In genomic region chr13:81629395-81629794, GRCm38 (mm10) we compare ENCODE assay signal across 14 mouse cellular contexts. TPM values are rescaled to one million over a fixed set of nuclear protein-coding genes. Genes with fewer than 3 reads are reported as not detected.
DNase-seq lines count a peak whose midpoint lies in the region; ATAC-seq and TF ChIP-seq lines count a peak whose summit lies in the region.
"Had no signal": no experiment of that assay in that cellular context is flagged by ENCODE, and none has a peak within 500 bp of the region (broad histone marks: within the 10 kb centered on the region; RNA-seq: fewer than 3 reads in every experiment).

No protein-coding gene starts in this region.

- no peak overlapping the region for H3K9ac ChIP-seq in midbrain, embryonic 11.5 days (ENCODE audit: low read length)
- no peak overlapping the region for H3K9ac ChIP-seq in midbrain, embryonic 16.5 days (ENCODE audit: low read depth, low read length)
- H3K9ac ChIP-seq in forebrain, embryonic 14.5 days (ENCODE audit: low read length) = no peak overlapping the region
- H3K9ac ChIP-seq in liver, embryonic 11.5 days (ENCODE audit: low read depth, low read length) = no peak overlapping the region
- H3K9ac ChIP-seq: heart, embryonic 13.5 days; stomach, embryonic 15.5 days had no signal

- peak overlapping the region; percentile 47 for H3K4me2 ChIP-seq in midbrain, embryonic 11.5 days
- no peak overlapping the region for H3K4me2 ChIP-seq in midbrain, embryonic 16.5 days (ENCODE audit: low read length)
- H3K4me2 ChIP-seq in forebrain, embryonic 14.5 days (ENCODE audit: low read length) = peak overlapping the region; percentile 30; the same call in 1 of the 2 replicates
- H3K4me2 ChIP-seq in liver, embryonic 11.5 days = no peak overlapping the region
- H3K4me2 ChIP-seq: heart, embryonic 13.5 days; stomach, embryonic 15.5 days had no signal

- no peaks in the 10 kb centered on the region for H3K27me3 ChIP-seq in midbrain, embryonic 11.5 days (ENCODE audit: control insufficient read depth, insufficient read depth, low read length)
- no peaks in the 10 kb centered on the region for H3K27me3 ChIP-seq in midbrain, embryonic 16.5 days (ENCODE audit: control insufficient read depth, insufficient read depth, low read depth, low read length)
- H3K27me3 ChIP-seq in forebrain, embryonic 14.5 days (replicated peaks; ENCODE audit: control insufficient read depth, insufficient read depth, low read length) = no peaks in the 10 kb centered on the region
- H3K27me3 ChIP-seq in liver, embryonic 11.5 days (replicated peaks; ENCODE audit: control insufficient read depth, insufficient read depth, low read length) = peaks cover 29% of the 10 kb centered on the region
- H3K27me3 ChIP-seq: CH12.LX had no signal

- TF ChIP-seq CTCF in layer of hippocampus, adult 2 months (conservative IDR thresholded peaks at IDR 0.05) = no peak

- DNase-seq in midbrain, embryonic 11.5 days (ENCODE audit: low spot score, missing footprints) = peak; percentile 85
- DNase-seq in forebrain, embryonic 14.5 days (ENCODE audit: low spot score) = peak; percentile 81
- no peak for DNase-seq in heart, postnatal 4 days
- no peak for DNase-seq in layer of hippocampus, adult 2 months (ENCODE audit: low spot score in 2 of 2)
- no peak for DNase-seq in right cerebral cortex, adult 2 months (ENCODE audit: low spot score in 2 of 2)
- DNase-seq in liver, embryonic 11.5 days (ENCODE audit: low spot score) = no peak
- DNase-seq: cerebellum, postnatal 25 days; kidney, adult 2 months; right cerebral cortex, postnatal 25 days had no signal

- no peaks in the 10 kb centered on the region for H3K9me3 ChIP-seq in midbrain, embryonic 11.5 days (ENCODE audit: control insufficient read depth, low read length)
- no peaks in the 10 kb centered on the region for H3K9me3 ChIP-seq in midbrain, embryonic 16.5 days (replicated peaks; ENCODE audit: control insufficient read depth, low read length, poor library complexity, severe bottlenecking)
- no peaks in the 10 kb centered on the region for H3K9me3 ChIP-seq in forebrain, embryonic 14.5 days (replicated peaks; ENCODE audit: control insufficient read depth, low read length)
- H3K9me3 ChIP-seq in liver, embryonic 11.5 days (ENCODE audit: control insufficient read depth, low read length) = no peaks in the 10 kb centered on the region
- H3K9me3 ChIP-seq: heart, embryonic 13.5 days; stomach, embryonic 15.5 days had no signal

- peaks cover 39% of the 10 kb centered on the region for H3K4me1 ChIP-seq in midbrain, embryonic 11.5 days (ENCODE audit: control insufficient read depth, insufficient read depth, low read length)
- peaks cover 3% of the 10 kb centered on the region for H3K4me1 ChIP-seq in midbrain, embryonic 16.5 days (ENCODE audit: control insufficient read depth, insufficient read depth, low read length)
- peaks cover 31% of the 10 kb centered on the region for H3K4me1 ChIP-seq in forebrain, embryonic 14.5 days (ENCODE audit: control insufficient read depth, insufficient read depth, low read length)
- H3K4me1 ChIP-seq in liver, embryonic 11.5 days (replicated peaks; ENCODE audit: control insufficient read depth, insufficient read depth, low read length) = no peaks in the 10 kb centered on the region

- peak; percentile 36 for ATAC-seq in midbrain, embryonic 11.5 days (ENCODE audit: low FRiP score)
- no peak for ATAC-seq in midbrain, embryonic 16.5 days
- ATAC-seq in forebrain, embryonic 14.5 days = peak; percentile 69
- peak; percentile 46; the same call in 1 of the 2 replicates for ATAC-seq in megakaryocyte-erythroid progenitor cell, adult 5-6 weeks (replicated peaks; ENCODE audit: low FRiP score, low TSS enrichment, poor library complexity, severe bottlenecking)
- no peak for ATAC-seq in liver, embryonic 11.5 days (replicated peaks; ENCODE audit: low FRiP score)

- H3K36me3 ChIP-seq in midbrain, embryonic 11.5 days (ENCODE audit: control insufficient read depth, insufficient read depth, low read length) = no peaks in the 10 kb centered on the region
- no peaks in the 10 kb centered on the region for H3K36me3 ChIP-seq in midbrain, embryonic 16.5 days (ENCODE audit: control insufficient read depth, insufficient read depth, low read length)
- no peaks in the 10 kb centered on the region for H3K36me3 ChIP-seq in forebrain, embryonic 14.5 days (ENCODE audit: control insufficient read depth, insufficient read depth, low read length)
- H3K36me3 ChIP-seq in liver, embryonic 11.5 days (ENCODE audit: control insufficient read depth, insufficient read depth, low read length) = no peaks in the 10 kb centered on the region
- H3K36me3 ChIP-seq: heart, embryonic 13.5 days; stomach, embryonic 15.5 days had no signal

- H3K27ac ChIP-seq in midbrain, embryonic 11.5 days (ENCODE audit: low read depth, low read length) = peak overlapping the region; percentile 60
- H3K27ac ChIP-seq in midbrain, embryonic 16.5 days (ENCODE audit: low read length) = no peak overlapping the region
- peak overlapping the region; percentile 70 for H3K27ac ChIP-seq in forebrain, embryonic 14.5 days (ENCODE audit: low read depth, low read length)
- no peak overlapping the region for H3K27ac ChIP-seq in layer of hippocampus, adult 2 months
- no peak overlapping the region for H3K27ac ChIP-seq in liver, embryonic 11.5 days (ENCODE audit: low read depth, low read length)
- H3K27ac ChIP-seq: heart, embryonic 13.5 days; stomach, embryonic 15.5 days had no signal

- H3K4me3 ChIP-seq in midbrain, embryonic 11.5 days (ENCODE audit: low read depth, low read length) = 0 out of 2 replicates have a peak overlapping the region, but pooled peaks have one; percentile 88
- H3K4me3 ChIP-seq in midbrain, embryonic 16.5 days (ENCODE audit: low read depth, low read length) = no peak overlapping the region
- no peak overlapping the region for H3K4me3 ChIP-seq in forebrain, embryonic 14.5 days (ENCODE audit: low read depth, low read length)
- no peak overlapping the region for H3K4me3 ChIP-seq in layer of hippocampus, adult 2 months
- H3K4me3 ChIP-seq in liver, embryonic 11.5 days (ENCODE audit: low read depth, low read length) = no peak overlapping the region
- H3K4me3 ChIP-seq: heart, embryonic 13.5 days; stomach, embryonic 15.5 days had no signal

- 18% methylated on average over 3 of the region's 3 CpGs for WGBS in midbrain, embryonic 11.5 days
- 21% methylated on average over 3 of the region's 3 CpGs for WGBS in midbrain, embryonic 16.5 days
- 9% methylated on average over 3 of the region's 3 CpGs for WGBS in forebrain, embryonic 14.5 days
- 72% methylated on average over 3 of the region's 3 CpGs for WGBS in liver, embryonic 11.5 days

RNA-seq across cellular contexts. Expression of gene Adgrv1, which starts 3.6 kb away (rescaled TPM):
- polyA plus RNA-seq in midbrain, embryonic 11.5 days (2014; fragmentation: Nextera tagmentation; extraction: Ambion mirVana) = 43.1 and 45.2 TPM in 2 replicates
- polyA plus RNA-seq in midbrain, embryonic 16.5 days (2015; fragmentation: Nextera tagmentation; extraction: Ambion mirVana) = 6.6 and 13.0 TPM in 2 replicates
- 14.7 and 14.8 TPM in 2 replicates for polyA plus RNA-seq in forebrain, embryonic 14.5 days (2014; fragmentation: Nextera tagmentation; extraction: Ambion mirVana)
- not detected in 2 replicates for total RNA-seq in megakaryocyte-erythroid progenitor cell, adult 5-6 weeks (2014; fragmentation: Nextera tagmentation)
- not detected in 2 replicates for total RNA-seq in megakaryocyte-erythroid progenitor cell, adult 5-6 weeks (2017)
- 1 to 10 TPM; 1.5 to 2.0 TPM for total RNA-seq in heart, postnatal 4 days (2021)
- 1 to 10 TPM; 2.4 to 3.0 TPM for total RNA-seq in layer of hippocampus, adult 2 months (2021)
- polyA plus RNA-seq in liver, embryonic 11.5 days (2014; fragmentation: Nextera tagmentation; extraction: Ambion mirVana) = 0.40 and 0.58 TPM in 2 replicates

RNA-seq across cellular contexts. Expression of gene Lysmd3, which starts 28.1 kb away (rescaled TPM):
- 30.5 and 34.1 TPM in 2 replicates for polyA plus RNA-seq in midbrain, embryonic 11.5 days (2014; fragmentation: Nextera tagmentation; extraction: Ambion mirVana)
- polyA plus RNA-seq in midbrain, embryonic 16.5 days (2015; fragmentation: Nextera tagmentation; extraction: Ambion mirVana) = 16.0 and 20.1 TPM in 2 replicates
- 25.2 and 28.8 TPM in 2 replicates for polyA plus RNA-seq in forebrain, embryonic 14.5 days (2014; fragmentation: Nextera tagmentation; extraction: Ambion mirVana)
- total RNA-seq in megakaryocyte-erythroid progenitor cell, adult 5-6 weeks (2014; fragmentation: Nextera tagmentation) = 13.7 and 21.5 TPM in 2 replicates
- 29.1 and 31.8 TPM in 2 replicates for total RNA-seq in megakaryocyte-erythroid progenitor cell, adult 5-6 weeks (2017)
- 10 to 100 TPM; 15.9 to 20.3 TPM for total RNA-seq in heart, postnatal 4 days (2021)
- 10 to 100 TPM; 12.5 to 13.1 TPM for total RNA-seq in layer of hippocampus, adult 2 months (2021)
- polyA plus RNA-seq in liver, embryonic 11.5 days (2014; fragmentation: Nextera tagmentation; extraction: Ambion mirVana) = 22.4 and 29.3 TPM in 2 replicates

Comparison
In these comparisons a context has a peak if more than half of its experiments do, and no peak if none do; other contexts are left out.
1. ATAC-seq: peak in midbrain, embryonic 11.5 days (single experiment), forebrain, embryonic 14.5 days (single experiment) and megakaryocyte-erythroid progenitor cell, adult 5-6 weeks (single experiment); none in midbrain, embryonic 16.5 days (single experiment) and liver, embryonic 11.5 days (single experiment).
2. H3K27ac ChIP-seq: peak in midbrain, embryonic 11.5 days (single experiment) and forebrain, embryonic 14.5 days (single experiment); none in midbrain, embryonic 16.5 days (single experiment), layer of hippocampus, adult 2 months (single experiment) and liver, embryonic 11.5 days (single experiment).
3. H3K4me2 ChIP-seq: peak in midbrain, embryonic 11.5 days (single experiment) and forebrain, embryonic 14.5 days (single experiment); none in midbrain, embryonic 16.5 days (single experiment) and liver, embryonic 11.5 days (single experiment).
4. DNase-seq: peak in midbrain, embryonic 11.5 days (single experiment) and forebrain, embryonic 14.5 days (single experiment); none in heart, postnatal 4 days (single experiment), layer of hippocampus, adult 2 months (0 of 2), right cerebral cortex, adult 2 months (0 of 2) and liver, embryonic 11.5 days (single experiment).